Mouse (Mus musculus): Measurements from ENCODE around the gene Fam131a. TPM values are rescaled to one million over a fixed set of nuclear protein-coding genes. Genes with fewer than 3 reads are reported as not detected.
A peak's percentile ranks its signal among the peaks of the same experiment; 100 is the strongest.

Gene Fam131a
- total and polyA plus RNA-seq, 3 experiments: 0.67 to 1.3 (median 0.77) TPM

GRCm38 (mm10) chr16:20715566-20715965 is 22.5 kb downstream of the Fam131a start:
- TF ChIP-seq TBP (conservative IDR thresholded peaks at IDR 0.05; ENCODE audit: low read depth, low read length): 0 out of 2 replicates have a peak, but pooled peaks have one; percentile 30
- TF ChIP-seq ELF1 (IDR thresholded peaks at IDR 0.05; ENCODE audit: low read depth, low read length): no peak
- no peak for DNase-seq (ENCODE audit: extremely low read depth)
- peaks cover 7 to 19% of the 10 kb centered on the region in 2 experiments for H3K36me3 ChIP-seq (replicated peaks in 1 of 2; ENCODE audit: control insufficient read depth in 1 of 2, insufficient read depth in 1 of 2, low read length in 1 of 2)
- H3K79me2 ChIP-seq (replicated peaks; ENCODE audit: control insufficient read depth, extremely low read depth, insufficient read depth, poor library complexity, severe bottlenecking): peaks cover 10% of the 10 kb centered on the region
- dilution Hi-C loops (cut with MboI; ENCODE audit: extremely low pct_ligation_motif_present, extremely low pct_unique_long_range_greater_than_20kb, low sequenced_read_pairs): no loop called here
- H3K9ac ChIP-seq (ENCODE audit: insufficient read depth, low read depth): peak overlapping the region; percentile 76
- peaks cover 7 to 27% of the 10 kb centered on the region in 2 experiments; a peak in 3 of 4 replicates for H3K4me1 ChIP-seq (ENCODE audit: control insufficient read depth in 1 of 2, insufficient read depth in 2 of 2)
- peak overlapping the region; percentile 59 to 88 (median 65) for H3K4me3 ChIP-seq (replicated peaks in 1 of 3; ENCODE audit: low read depth in 2 of 3, low read length in 2 of 3, poor library complexity in 1 of 3)
- H3K27me3 ChIP-seq (replicated peaks): peaks cover 11% of the 10 kb centered on the region
- in situ Hi-C loops (cut with MboI; ENCODE audit: low pct_ligation_motif_present, low pct_unique_long_range_greater_than_20kb, low sequenced_read_pairs): loop anchor here (5.0 to 10.0 kb wide), 2 partner anchors 47 to 179 kb away; no protein-coding TSS in a partner anchor
- H3K27ac ChIP-seq (ENCODE audit: insufficient read depth, low read depth): no peak overlapping the region; the same call in 1 of the 2 replicates
- peak overlapping the region; percentile 98 for H3K4me2 ChIP-seq (ENCODE audit: insufficient read depth, low read depth, poor library complexity, severe bottlenecking)
- no peaks in the 10 kb centered on the region for H3K9me3 ChIP-seq (replicated peaks; ENCODE audit: low read length)

GRCm38 (mm10) chr16:20715976-20716840 is 23.2 kb downstream of the Fam131a start:
- peak overlapping the region; percentile 76 for H3K9ac ChIP-seq (ENCODE audit: insufficient read depth, low read depth)
- peak; percentile 48 for DNase-seq (ENCODE audit: extremely low read depth)
- peak overlapping the region; percentile 59 to 88 (median 65) for H3K4me3 ChIP-seq (replicated peaks in 1 of 3; ENCODE audit: low read depth in 2 of 3, low read length in 2 of 3, poor library complexity in 1 of 3)
- H3K27me3 ChIP-seq (replicated peaks): peaks cover 11% of the 10 kb centered on the region
- peak overlapping the region; percentile 98 for H3K4me2 ChIP-seq (ENCODE audit: insufficient read depth, low read depth, poor library complexity, severe bottlenecking)
- peak overlapping the region; percentile 19; the same call in 1 of the 2 replicates for H3K27ac ChIP-seq (ENCODE audit: insufficient read depth, low read depth)
- H3K9me3 ChIP-seq (replicated peaks; ENCODE audit: low read length): no peaks in the 10 kb centered on the region
- in situ Hi-C loops (cut with MboI; ENCODE audit: low pct_ligation_motif_present, low pct_unique_long_range_greater_than_20kb, low sequenced_read_pairs): loop anchor here (5.0 to 10.0 kb wide), 2 partner anchors 46 to 179 kb away; no protein-coding TSS in a partner anchor
- dilution Hi-C loops (cut with MboI; ENCODE audit: extremely low pct_ligation_motif_present, extremely low pct_unique_long_range_greater_than_20kb, low sequenced_read_pairs): no loop called here
- peaks cover 9 to 24% of the 10 kb centered on the region in 2 experiments for H3K36me3 ChIP-seq (replicated peaks in 1 of 2; ENCODE audit: control insufficient read depth in 1 of 2, insufficient read depth in 1 of 2, low read length in 1 of 2)
- peaks cover 10% of the 10 kb centered on the region for H3K79me2 ChIP-seq (replicated peaks; ENCODE audit: control insufficient read depth, extremely low read depth, insufficient read depth, poor library complexity, severe bottlenecking)
- H3K4me1 ChIP-seq (ENCODE audit: control insufficient read depth in 1 of 2, insufficient read depth in 2 of 2): peaks cover 7 to 27% of the 10 kb centered on the region in 2 experiments; a peak in 3 of 4 replicates
- peak; percentile 98 for TF ChIP-seq MXI1 (IDR thresholded peaks at IDR 0.05; ENCODE audit: low read depth, low read length)
- TF ChIP-seq HCFC1 (IDR thresholded peaks at IDR 0.05; ENCODE audit: low read depth, low read length): no peak
- no peak for TF ChIP-seq ZC3H11A (IDR thresholded peaks at IDR 0.05; ENCODE audit: low read depth, low read length)
- TF ChIP-seq POLR2A (IDR thresholded peaks at IDR 0.05; ENCODE audit: low read depth, low read length): peak; percentile 61; the same call in 1 of the 2 replicates
- TF ChIP-seq BHLHE40 (IDR thresholded peaks at IDR 0.05; ENCODE audit: low read depth, low read length): peak; percentile 87
- TF ChIP-seq CHD1 (IDR thresholded peaks at IDR 0.05; ENCODE audit: low read depth, low read length): no peak
- no peak for TF ChIP-seq USF2 (conservative IDR thresholded peaks at IDR 0.05; ENCODE audit: low read depth, low read length)
- TF ChIP-seq UBTF (IDR thresholded peaks at IDR 0.05; ENCODE audit: low read depth, low read length): peak; percentile 6; the same call in 1 of the 2 replicates
- peak; percentile 61; the same call in 1 of the 2 replicates for TF ChIP-seq ZMIZ1 (IDR thresholded peaks at IDR 0.05; ENCODE audit: low read depth, low read length)
- TF ChIP-seq RCOR1 (conservative IDR thresholded peaks at IDR 0.05; ENCODE audit: low read depth, low read length): no peak
- no peak for TF ChIP-seq ETS1 (conservative IDR thresholded peaks at IDR 0.05; ENCODE audit: low read depth, low read length)
- TF ChIP-seq CHD2 (IDR thresholded peaks at IDR 0.05; ENCODE audit: low read length): 0 out of 2 replicates have a peak, but pooled peaks have one; percentile 24
- peak in 1 of 2 experiments; percentile 17; a peak in 1 of 4 replicates for TF ChIP-seq CTCF (conservative IDR thresholded peaks at IDR 0.05 in 1 of 2, IDR thresholded peaks at IDR 0.05 in 1 of 2; ENCODE audit: low read depth in 2 of 2, low read length in 2 of 2)
- no peak for TF ChIP-seq USF1 (IDR thresholded peaks at IDR 0.05; ENCODE audit: low read depth, low read length)
- TF ChIP-seq GABPA (IDR thresholded peaks at IDR 0.05; ENCODE audit: insufficient replicate concordance, low read depth, low read length): no peak
- no peak for TF ChIP-seq JUND (conservative IDR thresholded peaks at IDR 0.05; ENCODE audit: low read depth, low read length)
- no peak for TF ChIP-seq PAX5 (IDR thresholded peaks at IDR 0.05; ENCODE audit: low read length)
- no peak for TF ChIP-seq NELFE (IDR thresholded peaks at IDR 0.05; ENCODE audit: low read depth, low read length)
- TF ChIP-seq RAD21 (IDR thresholded peaks at IDR 0.05; ENCODE audit: low read depth, low read length): no peak
- no peak for TF ChIP-seq MYC (IDR thresholded peaks at IDR 0.05; ENCODE audit: low read depth, low read length)
- TF ChIP-seq ZNF384 (IDR thresholded peaks at IDR 0.05; ENCODE audit: low read depth, low read length): no peak
- TF ChIP-seq MAFK (IDR thresholded peaks at IDR 0.05; ENCODE audit: insufficient replicate concordance, low read length): no peak
- no peak for TF ChIP-seq KAT2A (IDR thresholded peaks at IDR 0.05; ENCODE audit: insufficient replicate concordance, low read length)
- TF ChIP-seq JUN (IDR thresholded peaks at IDR 0.05; ENCODE audit: insufficient read depth, low read depth, low read length): no peak
- TF ChIP-seq NRF1 (IDR thresholded peaks at IDR 0.05; ENCODE audit: low read depth, low read length): peak; percentile 48; the same call in 1 of the 2 replicates
- TF ChIP-seq E2F4 (IDR thresholded peaks at IDR 0.05; ENCODE audit: insufficient replicate concordance, low read depth, low read length): no peak
- peak; percentile 34; the same call in 1 of the 2 replicates for TF ChIP-seq IRF4 (IDR thresholded peaks at IDR 0.05; ENCODE audit: low read depth, low read length)
- TF ChIP-seq MAX (IDR thresholded peaks at IDR 0.05; ENCODE audit: low read length): no peak
